Mouse (Mus musculus): ENCODE results near the gene Olfr820. TPM values are rescaled to one million over a fixed set of nuclear protein-coding genes. Genes with fewer than 3 reads are reported as not detected.

Gene Olfr820
- not detected for polyA plus RNA-seq (2017; shearing (Covaris generic))

DNA sequence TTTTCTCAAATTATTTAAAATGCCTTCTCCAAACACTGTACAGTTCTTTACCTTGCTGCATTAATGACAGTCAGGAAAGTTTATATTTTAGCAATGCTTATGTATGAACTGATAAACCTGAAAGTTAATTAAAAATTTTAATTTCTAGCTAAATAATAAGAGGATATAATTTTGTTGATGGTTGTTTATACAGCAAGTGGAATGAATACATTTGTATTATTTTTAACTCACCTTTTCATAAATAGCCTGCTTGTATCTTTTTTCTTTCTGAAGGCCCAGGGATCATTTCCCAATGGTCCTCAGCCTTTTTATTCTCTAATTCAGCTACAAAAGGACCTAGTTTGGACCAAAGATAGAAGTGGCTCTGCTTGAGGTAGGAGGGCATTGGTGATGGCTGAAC, at the start of gene Olfr820:
Gene Olfr820 (plus strand): TSS at position 301 of the 400 bp plus-strand sequence.

DNA sequence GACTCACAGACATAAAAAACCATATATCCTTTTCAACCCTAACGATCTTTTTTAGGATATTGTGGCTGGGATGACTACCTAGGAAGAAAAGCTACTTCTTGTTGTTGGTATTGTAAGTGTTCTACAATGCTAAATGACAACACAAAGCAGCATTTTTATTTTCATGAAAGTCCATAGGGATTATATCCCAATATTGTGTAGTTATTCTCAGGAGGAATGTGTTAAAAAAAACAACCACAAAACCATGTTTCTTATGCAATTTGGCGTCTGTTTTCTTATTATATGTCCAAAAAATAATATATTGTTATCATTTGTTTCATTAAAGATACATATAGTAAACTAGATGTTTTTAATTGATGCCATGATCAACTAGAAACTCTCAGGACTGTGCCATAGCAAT, 45.3 kb upstream of the Olfr820 start, which contains the start of gene Olfr819:
Gene Olfr819 (minus strand): TSS at position 101 of the 400 bp plus-strand sequence.

DNA sequence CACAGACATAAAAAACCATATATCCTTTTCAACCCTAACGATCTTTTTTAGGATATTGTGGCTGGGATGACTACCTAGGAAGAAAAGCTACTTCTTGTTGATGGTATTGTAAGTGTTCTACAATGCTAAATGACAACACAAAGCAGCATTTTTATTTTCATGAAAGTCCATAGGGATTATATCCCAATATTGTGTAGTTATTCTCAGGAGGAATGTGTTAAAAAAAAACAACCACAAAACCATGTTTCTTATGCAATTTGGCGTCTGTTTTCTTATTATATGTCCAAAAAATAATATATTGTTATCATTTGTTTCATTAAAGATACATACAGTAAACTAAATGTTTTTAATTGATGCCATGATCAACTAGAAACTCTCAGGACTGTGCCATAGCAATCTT, 36.4 kb upstream of the Olfr820 start, which contains the start of gene Olfr247:
Gene Olfr247 (minus strand): TSS at position 101 of the 400 bp plus-strand sequence.

DNA sequence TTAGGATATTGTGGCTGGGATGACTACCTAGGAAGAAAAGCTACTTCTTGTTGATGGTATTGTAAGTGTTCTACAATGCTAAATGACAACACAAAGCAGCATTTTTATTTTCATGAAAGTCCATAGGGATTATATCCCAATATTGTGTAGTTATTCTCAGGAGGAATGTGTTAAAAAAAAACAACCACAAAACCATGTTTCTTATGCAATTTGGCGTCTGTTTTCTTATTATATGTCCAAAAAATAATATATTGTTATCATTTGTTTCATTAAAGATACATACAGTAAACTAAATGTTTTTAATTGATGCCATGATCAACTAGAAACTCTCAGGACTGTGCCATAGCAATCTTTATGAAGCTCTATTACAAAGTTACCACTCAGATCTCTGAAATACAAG, 27.5 kb upstream of the Olfr820 start, which contains the start of gene Gm10310:
Gene Gm10310 (minus strand): TSS at position 101 of the 400 bp plus-strand sequence.

DNA sequence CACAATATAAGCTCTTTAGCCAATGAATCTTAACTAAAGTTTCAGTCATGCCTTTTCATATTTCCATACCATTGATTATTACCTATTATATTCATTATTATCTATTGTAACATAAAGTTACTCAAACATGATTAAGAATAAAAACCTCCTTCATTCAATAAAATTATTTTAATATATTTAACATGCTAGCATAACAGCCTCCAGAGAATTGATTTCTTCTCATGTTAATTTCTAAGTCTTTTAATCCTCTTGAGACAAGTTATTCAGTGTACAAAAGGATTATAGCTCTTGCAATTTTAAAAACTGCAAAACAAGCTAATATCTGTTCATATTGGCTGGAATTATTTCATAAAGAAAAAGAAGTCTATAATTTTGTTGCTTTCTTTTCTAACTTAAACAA, 17.6 kb downstream of the Olfr820 start, which contains the start of gene Olfr821:
Gene Olfr821 (plus strand): TSS at position 301 of the 400 bp plus-strand sequence.

Other genes starting within 250 kb of the Olfr820 start
- not detected for gene Olfr808, start 247.1 kb upstream of the Olfr820 start, polyA plus RNA-seq (2017; shearing (Covaris generic))
- under 1 TPM; 0.07 to 0.22 TPM for gene Olfr809, start 238.0 kb upstream of the Olfr820 start, polyA plus RNA-seq (2017; shearing (Covaris generic))
- not detected for gene Olfr810, start 217.7 kb upstream of the Olfr820 start, polyA plus RNA-seq (2017; shearing (Covaris generic))
- not detected for gene Olfr811, start 208.2 kb upstream of the Olfr820 start, polyA plus RNA-seq (2017; shearing (Covaris generic))
- gene Olfr812, start 166.5 kb upstream of the Olfr820 start, polyA plus RNA-seq (2017; shearing (Covaris generic)): 1 to 10 TPM in 1 of 2 experiments, under 1 TPM in 1; 0.20 to 1.2 TPM
- not detected for gene Olfr813, start 157.3 kb upstream of the Olfr820 start, polyA plus RNA-seq (2017; shearing (Covaris generic))
- under 1 TPM in 1 of 2 experiments, not detected in 1; 0.91 TPM for gene Olfr814, start 132.8 kb upstream of the Olfr820 start, polyA plus RNA-seq (2017; shearing (Covaris generic))
- gene Olfr815, start 106.8 kb upstream of the Olfr820 start, polyA plus RNA-seq (2017; shearing (Covaris generic)): 1 to 10 TPM in 1 of 2 experiments, under 1 TPM in 1; 0.18 to 1.8 TPM
- gene Olfr816, start 97.0 kb upstream of the Olfr820 start, polyA plus RNA-seq (2017; shearing (Covaris generic)): 1 to 10 TPM in 1 of 2 experiments, under 1 TPM in 1; 0.37 to 1.4 TPM
- gene Olfr818, start 63.5 kb upstream of the Olfr820 start, polyA plus RNA-seq (2017; shearing (Covaris generic)): not detected
- not detected for gene Olfr819, start 45.4 kb upstream of the Olfr820 start, polyA plus RNA-seq (2017; shearing (Covaris generic))
- not detected for gene Olfr247, start 36.5 kb upstream of the Olfr820 start, polyA plus RNA-seq (2017; shearing (Covaris generic))
- 1 to 10 TPM in 1 of 2 experiments, under 1 TPM in 1; 0.16 to 1.0 TPM for gene Gm10310, start 27.6 kb upstream of the Olfr820 start, polyA plus RNA-seq (2017; shearing (Covaris generic))
- not detected for gene Olfr821, start 17.7 kb downstream of the Olfr820 start, polyA plus RNA-seq (2017; shearing (Covaris generic))
- 1 to 10 TPM in 1 of 2 experiments, under 1 TPM in 1; 0.07 to 1.0 TPM for gene Olfr822, start 58.6 kb downstream of the Olfr820 start, polyA plus RNA-seq (2017; shearing (Covaris generic))
- gene Olfr823, start 102.8 kb downstream of the Olfr820 start, polyA plus RNA-seq (2017; shearing (Covaris generic)): not detected
- gene Olfr824, start 117.4 kb downstream of the Olfr820 start, polyA plus RNA-seq (2017; shearing (Covaris generic)): under 1 TPM; 0.29 to 0.94 TPM
- not detected for gene Olfr825, start 154.1 kb downstream of the Olfr820 start, polyA plus RNA-seq (2017; shearing (Covaris generic))
- under 1 TPM; 0.19 to 0.62 TPM for gene Olfr826, start 171.6 kb downstream of the Olfr820 start, polyA plus RNA-seq (2017; shearing (Covaris generic))
- not detected for gene Olfr827, start 201.8 kb downstream of the Olfr820 start, polyA plus RNA-seq (2017; shearing (Covaris generic))